In the genomic region with DNA sequence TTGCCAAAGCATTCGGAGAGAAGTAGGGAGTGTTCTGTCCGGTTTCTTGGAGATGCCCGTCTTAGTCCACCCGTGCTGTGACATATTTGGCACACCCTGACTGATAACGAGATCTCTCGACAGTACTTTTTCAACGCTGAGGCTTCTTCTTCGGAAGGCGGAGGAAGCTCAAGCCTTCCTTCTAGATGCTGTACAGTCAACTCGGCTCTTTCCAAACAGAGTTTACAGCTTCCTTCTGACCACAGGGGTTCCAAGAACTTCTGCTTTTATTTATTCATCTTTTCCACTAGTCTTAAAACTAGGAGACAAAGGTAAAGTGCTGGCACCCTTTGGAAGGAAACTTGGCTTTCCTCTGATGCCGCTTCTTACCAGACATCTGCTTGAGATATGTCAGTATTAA, we compare ENCODE assay signal across 17 mouse cellular contexts.
"Had no signal": no experiment of that assay in that cellular context is flagged by ENCODE, and none has a peak within 500 bp of the region (broad histone marks: within the 10 kb centered on the region; RNA-seq: fewer than 3 reads in every experiment).

No protein-coding gene starts in this region.

- H3K4me1 ChIP-seq: midbrain, embryonic 12.5 days; neural tube, embryonic 13.5 days; neural tube, embryonic 15.5 days; stomach, embryonic 15.5 days had no signal

- H3K4me3 ChIP-seq: midbrain, embryonic 10.5 days; midbrain, embryonic 12.5 days; myocyte; neural tube, embryonic 13.5 days; neural tube, embryonic 15.5 days; stomach, embryonic 15.5 days had no signal

- H3K9ac ChIP-seq: liver, embryonic 14.5 days; lung, embryonic 14.5 days; midbrain, embryonic 12.5 days; neural tube, embryonic 13.5 days; neural tube, embryonic 15.5 days; stomach, embryonic 15.5 days had no signal

- ATAC-seq: midbrain, embryonic 16.5 days had no signal

- DNase-seq: lung, embryonic 14.5 days; lung, postnatal 10 days; lung, postnatal 4 days; midbrain, embryonic 14.5 days; right cerebral cortex, postnatal 14 days; thymus, adult 18-20 months; thymus, postnatal 14 days; thymus, postnatal 36 days had no signal

- H3K27me3 ChIP-seq: midbrain, embryonic 12.5 days; neural tube, embryonic 13.5 days; neural tube, embryonic 15.5 days; stomach, embryonic 15.5 days had no signal

- H3K4me2 ChIP-seq: lung, embryonic 14.5 days; midbrain, embryonic 12.5 days; neural tube, embryonic 13.5 days; neural tube, embryonic 15.5 days; stomach, embryonic 15.5 days had no signal

- H3K27ac ChIP-seq: liver, embryonic 14.5 days; midbrain, embryonic 10.5 days; midbrain, embryonic 12.5 days; neural tube, embryonic 13.5 days; neural tube, embryonic 15.5 days; stomach, embryonic 15.5 days; stomach, postnatal 0 days had no signal

- H3K9me3 ChIP-seq: midbrain, embryonic 10.5 days; midbrain, embryonic 12.5 days; neural tube, embryonic 13.5 days; neural tube, embryonic 15.5 days; stomach, embryonic 15.5 days had no signal

- H3K36me3 ChIP-seq: midbrain, embryonic 10.5 days; midbrain, embryonic 12.5 days; neural tube, embryonic 13.5 days; neural tube, embryonic 15.5 days; stomach, embryonic 15.5 days had no signal
